In the genomic region with DNA sequence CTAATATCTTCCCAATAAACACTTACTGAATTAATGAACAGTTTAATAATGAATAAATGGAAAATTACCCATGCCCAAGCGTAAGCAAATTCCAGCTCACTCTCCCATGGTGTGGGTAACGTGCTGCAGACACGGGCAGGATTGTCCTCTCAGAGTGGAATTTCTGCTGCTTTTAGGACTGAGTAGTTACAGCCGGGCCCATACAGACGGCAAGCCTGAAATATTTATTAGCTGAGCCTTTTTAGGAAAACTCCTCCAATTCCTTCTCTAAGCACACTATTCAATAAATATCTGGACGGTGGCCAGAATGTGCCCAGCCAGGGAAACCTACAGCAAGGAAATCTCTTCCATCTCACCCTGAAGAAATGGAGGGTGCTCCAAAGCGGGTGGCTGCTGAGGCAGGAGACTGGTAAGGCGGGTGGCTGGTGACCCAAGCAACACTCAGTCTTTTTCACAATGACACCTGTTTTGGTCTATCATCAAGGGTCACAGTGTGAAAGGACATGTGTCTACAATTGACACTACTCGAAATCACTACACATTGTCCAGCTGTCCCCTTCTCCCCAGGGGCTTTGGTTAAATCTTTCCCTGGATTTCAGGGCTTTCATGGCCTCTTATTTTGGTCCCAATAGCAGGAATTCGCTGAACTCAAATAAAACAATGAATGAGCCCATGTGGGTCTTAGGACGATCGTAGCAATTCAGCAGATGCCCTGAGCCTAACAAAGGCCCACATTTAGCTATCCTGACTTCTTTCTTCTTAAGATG, we compare ENCODE assay signal across 15 mouse cellular contexts.
DNase-seq lines count a peak whose midpoint lies in the region; ATAC-seq lines count a peak whose summit lies in the region.
"Had no signal": no experiment of that assay in that cellular context is flagged by ENCODE, and none has a peak within 500 bp of the region (broad histone marks: within the 10 kb centered on the region; RNA-seq: fewer than 3 reads in every experiment).

No protein-coding gene starts in this region.

- no peak overlapping the region for H3K4me3 ChIP-seq in hindbrain, embryonic 14.5 days (replicated peaks; ENCODE audit: low read length)
- H3K4me3 ChIP-seq in hindbrain, embryonic 13.5 days, result no peak overlapping the region
- no peak overlapping the region for H3K4me3 ChIP-seq in embryonic facial prominence, embryonic 14.5 days (ENCODE audit: low read depth, low read length)
- no peak overlapping the region for H3K4me3 ChIP-seq in limb, embryonic 15.5 days
- H3K4me3 ChIP-seq: embryonic facial prominence, embryonic 12.5 days had no signal

- no peaks in the 10 kb centered on the region for H3K36me3 ChIP-seq in hindbrain, embryonic 14.5 days (replicated peaks; ENCODE audit: control insufficient read depth, insufficient read depth)
- no peaks in the 10 kb centered on the region for H3K36me3 ChIP-seq in hindbrain, embryonic 13.5 days
- H3K36me3 ChIP-seq in embryonic facial prominence, embryonic 14.5 days (ENCODE audit: control insufficient read depth, insufficient read depth, low read length), result no peaks in the 10 kb centered on the region
- H3K36me3 ChIP-seq in limb, embryonic 15.5 days, result no peaks in the 10 kb centered on the region
- H3K36me3 ChIP-seq: embryonic facial prominence, embryonic 12.5 days; G1E had no signal

- no peak overlapping the region for H3K9ac ChIP-seq in hindbrain, embryonic 14.5 days
- no peak overlapping the region for H3K9ac ChIP-seq in hindbrain, embryonic 13.5 days
- H3K9ac ChIP-seq in embryonic facial prominence, embryonic 14.5 days (ENCODE audit: low read depth, low read length), result no peak overlapping the region
- H3K9ac ChIP-seq in limb, embryonic 15.5 days, result no peak overlapping the region
- H3K9ac ChIP-seq: embryonic facial prominence, embryonic 12.5 days had no signal

- H3K4me2 ChIP-seq in hindbrain, embryonic 14.5 days (replicated peaks), result no peak overlapping the region
- H3K4me2 ChIP-seq in hindbrain, embryonic 13.5 days, result no peak overlapping the region; the same call in 1 of the 2 replicates
- no peak overlapping the region for H3K4me2 ChIP-seq in embryonic facial prominence, embryonic 14.5 days (ENCODE audit: low read depth, low read length)
- no peak overlapping the region for H3K4me2 ChIP-seq in limb, embryonic 15.5 days
- H3K4me2 ChIP-seq: embryonic facial prominence, embryonic 12.5 days had no signal

- peak; percentile 43; the same call in 1 of the 2 replicates for ATAC-seq in hindbrain, embryonic 14.5 days (ENCODE audit: low FRiP score)
- ATAC-seq in hindbrain, embryonic 13.5 days (ENCODE audit: low FRiP score), result no peak
- ATAC-seq in embryonic facial prominence, embryonic 14.5 days (ENCODE audit: low read depth), result peak; percentile 57; the same call in 1 of the 2 replicates
- peak; percentile 58; the same call in 1 of the 2 replicates for ATAC-seq in limb, embryonic 15.5 days (ENCODE audit: insufficient number of reproducible peaks, low FRiP score, low TSS enrichment, low read depth)
- ATAC-seq: inflammation-experienced regulatory T-cells, adult 6 months had no signal

- 17% methylated on average over 12 of the region's 12 CpGs for WGBS in hindbrain, embryonic 14.5 days
- 19% methylated on average over 12 of the region's 12 CpGs for WGBS in hindbrain, embryonic 13.5 days
- 61% methylated on average over 12 of the region's 12 CpGs for WGBS in embryonic facial prominence, embryonic 14.5 days
- 40% methylated on average over 12 of the region's 12 CpGs for WGBS in limb, embryonic 15.5 days

- 0 out of 2 replicates have a peak, but pooled peaks cover 6% of the 10 kb centered on the region for H3K27me3 ChIP-seq in hindbrain, embryonic 14.5 days (ENCODE audit: control insufficient read depth, insufficient read depth, low read length)
- H3K27me3 ChIP-seq in hindbrain, embryonic 13.5 days, result peaks cover 22% of the 10 kb centered on the region; the same call in 1 of the 2 replicates
- no peaks in the 10 kb centered on the region for H3K27me3 ChIP-seq in embryonic facial prominence, embryonic 14.5 days (replicated peaks; ENCODE audit: control insufficient read depth, insufficient read depth, low read length)
- H3K27me3 ChIP-seq in limb, embryonic 15.5 days, result no peaks in the 10 kb centered on the region
- H3K27me3 ChIP-seq: embryonic facial prominence, embryonic 12.5 days had no signal

- no peak overlapping the region for H3K27ac ChIP-seq in hindbrain, embryonic 14.5 days
- no peak overlapping the region for H3K27ac ChIP-seq in hindbrain, embryonic 13.5 days
- H3K27ac ChIP-seq in embryonic facial prominence, embryonic 14.5 days (replicated peaks; ENCODE audit: low read depth, low read length), result no peak overlapping the region
- peak overlapping the region; percentile 64 for H3K27ac ChIP-seq in limb, embryonic 15.5 days
- H3K27ac ChIP-seq: embryonic facial prominence, embryonic 12.5 days had no signal

- DNase-seq in hindbrain, embryonic 14.5 days (ENCODE audit: low spot score), result peak; percentile 36
- peak; percentile 9 for DNase-seq in Muller cell, postnatal 12 days (ENCODE audit: inconsistent ontology term)
- DNase-seq in embryonic facial prominence, embryonic 14.5 days (ENCODE audit: low spot score), result peak; percentile 39
- DNase-seq in layer of hippocampus, postnatal 14 days (ENCODE audit: low spot score in 2 of 2), result no peak
- DNase-seq in right cerebral cortex, postnatal 25 days, result no peak
- no peak for DNase-seq in layer of hippocampus, adult 11-12 months (ENCODE audit: low spot score)
- DNase-seq: cerebellum, adult 11-12 months; gastrocnemius, postnatal 36 days; kidney, postnatal 10 days; thymus, postnatal 25 days had no signal

- peaks cover 5% of the 10 kb centered on the region; the same call in 1 of the 2 replicates for H3K4me1 ChIP-seq in hindbrain, embryonic 14.5 days (replicated peaks; ENCODE audit: control insufficient read depth, insufficient read depth, low read length)
- H3K4me1 ChIP-seq in hindbrain, embryonic 13.5 days (replicated peaks), result peaks cover 9% of the 10 kb centered on the region
- peaks cover 5% of the 10 kb centered on the region; the same call in 1 of the 2 replicates for H3K4me1 ChIP-seq in embryonic facial prominence, embryonic 14.5 days (ENCODE audit: control insufficient read depth, insufficient read depth, low read length)
- peaks cover 13% of the 10 kb centered on the region for H3K4me1 ChIP-seq in limb, embryonic 15.5 days
- H3K4me1 ChIP-seq: embryonic facial prominence, embryonic 12.5 days had no signal

- no peaks in the 10 kb centered on the region for H3K9me3 ChIP-seq in hindbrain, embryonic 14.5 days (ENCODE audit: control insufficient read depth, low read length)
- no peaks in the 10 kb centered on the region for H3K9me3 ChIP-seq in hindbrain, embryonic 13.5 days
- H3K9me3 ChIP-seq in embryonic facial prominence, embryonic 14.5 days (ENCODE audit: control insufficient read depth, low read length), result no peaks in the 10 kb centered on the region
- no peaks in the 10 kb centered on the region for H3K9me3 ChIP-seq in limb, embryonic 15.5 days
- H3K9me3 ChIP-seq: embryonic facial prominence, embryonic 12.5 days had no signal

Comparison
In these comparisons a context has a peak if more than half of its experiments do, and no peak if none do; other contexts are left out.
1. DNase-seq: peak in hindbrain, embryonic 14.5 days (single experiment), Muller cell, postnatal 12 days (single experiment) and embryonic facial prominence, embryonic 14.5 days (single experiment); none in layer of hippocampus, postnatal 14 days (0 of 2), right cerebral cortex, postnatal 25 days (single experiment) and layer of hippocampus, adult 11-12 months (single experiment).